In the genomic region with DNA sequence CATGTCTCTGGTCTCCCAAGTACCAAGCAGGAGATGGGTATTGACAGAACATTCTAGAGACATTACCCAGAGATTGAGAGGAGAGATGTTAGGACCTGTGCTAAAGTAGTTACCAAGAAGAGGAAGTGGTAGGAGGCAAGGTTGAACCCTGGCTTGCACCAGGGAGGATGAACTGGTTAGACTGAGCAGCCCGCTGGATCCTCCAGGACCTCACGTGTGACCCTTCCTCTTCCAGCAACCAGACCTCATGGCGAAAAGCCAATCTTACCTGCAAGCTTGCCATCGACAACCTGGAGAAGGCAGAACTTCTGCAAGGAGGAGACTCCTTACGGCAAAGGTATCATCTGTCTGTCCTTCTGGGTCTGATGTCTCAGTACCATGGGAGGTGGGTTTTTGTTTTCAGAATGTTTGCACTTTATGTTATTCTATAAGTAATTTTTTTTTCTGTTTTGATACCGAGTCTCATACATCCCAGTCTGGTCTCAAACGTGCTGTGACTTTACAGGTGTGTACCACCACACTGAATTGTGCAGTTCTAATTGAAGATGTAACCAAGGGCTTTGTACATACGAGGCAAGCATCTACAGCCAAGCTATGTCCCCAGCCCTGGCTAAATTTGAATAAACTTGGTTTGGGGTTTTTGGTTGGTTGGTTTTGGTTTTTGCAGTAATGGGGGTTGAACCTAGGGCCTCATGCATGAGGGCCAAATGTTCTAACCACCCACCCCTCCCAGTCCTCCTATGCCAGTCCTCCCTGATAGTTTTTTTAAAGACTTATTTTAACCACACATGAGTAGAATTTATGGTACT, we compare ENCODE assay signal across 24 mouse cellular contexts. TPM values are rescaled to one million over a fixed set of nuclear protein-coding genes. Genes with fewer than 3 reads are reported as not detected.
DNase-seq lines count a peak whose midpoint lies in the region; ATAC-seq and TF ChIP-seq lines count a peak whose summit lies in the region.
"Had no signal": no experiment of that assay in that cellular context is flagged by ENCODE, and none has a peak within 500 bp of the region (broad histone marks: within the 10 kb centered on the region; RNA-seq: fewer than 3 reads in every experiment).

No protein-coding gene starts in this region.

- no peak overlapping the region for H3K4me3 ChIP-seq in heart, embryonic 10.5 days
- peak overlapping the region; percentile 6; the same call in 1 of the 2 replicates for H3K4me3 ChIP-seq in spleen, adult 2 months (ENCODE audit: extremely low read depth, insufficient read depth, insufficient read length)
- no peak overlapping the region for H3K4me3 ChIP-seq in cerebellum, adult 2 months (replicated peaks; ENCODE audit: insufficient read depth, low read depth, low read length)
- H3K4me3 ChIP-seq: embryonic facial prominence, embryonic 13.5 days; forebrain, embryonic 13.5 days; heart, embryonic 15.5 days; hindbrain, embryonic 12.5 days had no signal

- no peaks in the 10 kb centered on the region for H3K4me1 ChIP-seq in heart, embryonic 10.5 days
- H3K4me1 ChIP-seq in spleen, adult 2 months (ENCODE audit: control insufficient read depth, insufficient read depth, insufficient read length), result peaks cover 42% of the 10 kb centered on the region; the same call in 1 of the 2 replicates
- H3K4me1 ChIP-seq in cerebellum, adult 2 months (ENCODE audit: control insufficient read depth, insufficient read depth, low read length), result no peaks in the 10 kb centered on the region
- H3K4me1 ChIP-seq: embryonic facial prominence, embryonic 13.5 days; forebrain, embryonic 13.5 days; heart, embryonic 15.5 days; hindbrain, embryonic 12.5 days had no signal

- no peak for TF ChIP-seq CTCF in spleen, adult 2 months (IDR thresholded peaks at IDR 0.05; ENCODE audit: extremely low read depth, insufficient read depth, insufficient read length, insufficient replicate concordance)
- TF ChIP-seq CTCF in cerebellum, adult 2 months (IDR thresholded peaks at IDR 0.05; ENCODE audit: borderline replicate concordance, insufficient read depth, low read depth, low read length), result no peak

- H3K9me3 ChIP-seq in heart, embryonic 10.5 days, result no peaks in the 10 kb centered on the region
- H3K9me3 ChIP-seq: embryonic facial prominence, embryonic 13.5 days; forebrain, embryonic 13.5 days; heart, embryonic 15.5 days; hindbrain, embryonic 12.5 days had no signal

- intact Hi-C loops in heart, postnatal 25 days (cut with DNase I), result no loop called here

- peaks cover 79% of the 10 kb centered on the region for H3K36me3 ChIP-seq in heart, embryonic 10.5 days
- H3K36me3 ChIP-seq in spleen, adult 2 months (ENCODE audit: control insufficient read depth, insufficient read depth, low read length), result peaks cover 19% of the 10 kb centered on the region

- no peak overlapping the region for H3K27ac ChIP-seq in heart, embryonic 10.5 days
- H3K27ac ChIP-seq in spleen, adult 2 months (ENCODE audit: insufficient read depth, low read length), result peak overlapping the region; percentile 91
- H3K27ac ChIP-seq in cerebellum, adult 2 months (ENCODE audit: insufficient read depth, low read length), result no peak overlapping the region
- H3K27ac ChIP-seq: embryonic facial prominence, embryonic 13.5 days; forebrain, embryonic 13.5 days; heart, embryonic 15.5 days; hindbrain, embryonic 12.5 days had no signal

- 88% methylated on average over 8 of the region's 8 CpGs for WGBS in heart, embryonic 10.5 days
- 55% methylated on average over 8 of the region's 8 CpGs for whole genome bisulfite sequencing in spleen, adult 2 months
- 92% methylated on average over 8 of the region's 8 CpGs for WGBS in cerebellum, adult 2 months

- TF ChIP-seq POLR2A in spleen, adult 2 months (IDR thresholded peaks at IDR 0.05; ENCODE audit: low read depth, low read length), result no peak
- no peak for TF ChIP-seq POLR2A in cerebellum, adult 2 months (IDR thresholded peaks at IDR 0.05; ENCODE audit: borderline replicate concordance, insufficient read depth, low read length)

- peak; percentile 69 for DNase-seq in heart, embryonic 10.5 days (ENCODE audit: low spot score)
- DNase-seq in heart, postnatal 25 days (ENCODE audit: low spot score), result no peak
- peak; percentile 28 to 37 for DNase-seq in spleen, adult 2 months (ENCODE audit: low read depth in 1 of 2, low spot score in 2 of 2)
- DNase-seq in spleen, adult 12 weeks (ENCODE audit: low spot score), result no peak
- peak; percentile 36 to 47 for DNase-seq in B cell, adult 2 months
- DNase-seq in cerebellum, adult 2 months, result no peak
- DNase-seq: adrenal gland, postnatal 10 days; cerebellum, adult 11-12 months; cerebellum, adult 9-11 months; cerebellum, postnatal 36 days; gastrocnemius, postnatal 36 days; heart, adult 18-20 months; heart, postnatal 14 days had no signal

- peak; percentile 18; the same call in 1 of the 2 replicates for ATAC-seq in neutrophil, adult 5-6 weeks (ENCODE audit: extremely low read depth, insufficient number of reproducible peaks, low FRiP score, poor library complexity, severe bottlenecking)
- ATAC-seq: CD4-positive, CD25-positive, alpha-beta regulatory T cell, adult 4 months; forebrain, embryonic 13.5 days; hindbrain, embryonic 16.5 days; inflammation-experienced regulatory T-cells, adult 6 months had no signal

- no peaks in the 10 kb centered on the region for H3K27me3 ChIP-seq in heart, embryonic 10.5 days (ENCODE audit: insufficient read depth, poor library complexity, severe bottlenecking)
- H3K27me3 ChIP-seq in spleen, adult 2 months (ENCODE audit: control insufficient read depth, insufficient read depth, low read length), result no peaks in the 10 kb centered on the region
- H3K27me3 ChIP-seq in cerebellum, adult 2 months (ENCODE audit: control insufficient read depth, insufficient read depth, low read length), result no peaks in the 10 kb centered on the region
- H3K27me3 ChIP-seq: embryonic facial prominence, embryonic 13.5 days; forebrain, embryonic 13.5 days; heart, embryonic 15.5 days; hindbrain, embryonic 12.5 days had no signal

RNA-seq across cellular contexts. Expression of a gene that starts 8.8 kb away (rescaled TPM):
- polyA plus RNA-seq in heart, embryonic 10.5 days (2016; fragmentation: Nextera tagmentation; extraction: Ambion mirVana), result 51.1 and 51.6 TPM in 2 replicates
- total RNA-seq in heart, postnatal 25 days (2021), result 10 to 100 TPM; 26.3 to 28.3 TPM
- 16.6 and 17.2 TPM in 2 replicates for polyA plus RNA-seq in spleen, adult 2 months (2012; rRNA removed)
- total RNA-seq in neutrophil, adult 5-6 weeks (2017), result 31.8 and 35.1 TPM in 2 replicates
- 34.5 and 35.6 TPM in 2 replicates for polyA plus RNA-seq in cerebellum, adult 2 months (2012; rRNA removed)

RNA-seq across cellular contexts. Expression of a gene that starts 55.1 kb away (rescaled TPM):
- polyA plus RNA-seq in heart, embryonic 10.5 days (2016; fragmentation: Nextera tagmentation; extraction: Ambion mirVana), result 146 and 189 TPM in 2 replicates
- 10 to 100 TPM; 79.5 to 91.8 TPM for total RNA-seq in heart, postnatal 25 days (2021)
- 19.8 and 34.6 TPM in 2 replicates for polyA plus RNA-seq in spleen, adult 2 months (2012; rRNA removed)
- total RNA-seq in neutrophil, adult 5-6 weeks (2017), result not detected in 2 replicates
- polyA plus RNA-seq in cerebellum, adult 2 months (2012; rRNA removed), result not detected in 2 replicates
- total RNA-seq: adrenal gland, postnatal 10 days; adrenal gland, postnatal 4 days; gastrocnemius, adult 8-10 months; gastrocnemius, postnatal 36 days; MEL had no signal
- polyA plus RNA-seq: CD4-positive, CD25-positive, alpha-beta regulatory T cell, adult 4 months; forebrain, embryonic 13.5 days; hindbrain, embryonic 12.5 days; hindbrain, embryonic 16.5 days; inflammation-experienced regulatory T-cells, adult 6 months had no signal

Comparison
In these comparisons a context has a peak if more than half of its experiments do, and no peak if none do; other contexts are left out.
1. DNase-seq: peak in heart, embryonic 10.5 days (single experiment), spleen, adult 2 months (2 of 2) and B cell, adult 2 months (2 of 2); none in heart, postnatal 25 days (single experiment), spleen, adult 12 weeks (single experiment) and cerebellum, adult 2 months (0 of 2).
2. RNA of a gene that starts 55.1 kb away (polyA plus RNA-seq): 146 to 189 TPM in heart, embryonic 10.5 days and 19.8 to 34.6 TPM in spleen, adult 2 months; not detected in cerebellum, adult 2 months; every median in the first group is over 10 times any median in the second.